Mouse (Mus musculus) embryonic fibroblast, embryonic 13.5 days (primary cell): ENCODE data around the gene Zc3h15.

Source experiments
- CTCF ChIP-seq: IDR thresholded peaks from 2 replicates; pipeline ENCODE4 v1.5.1; 2011; ENCODE audit warnings: mild to moderate bottlenecking, control low read depth, low read length, moderate library complexity, borderline replicate concordance; ENCODE audit not compliant: insufficient read depth
- POLR2A ChIP-seq: IDR thresholded peaks from 2 replicates; pipeline ENCODE4 v1.6.1; 2011; ENCODE audit warnings: low read depth, mild to moderate bottlenecking, control low read depth, low read length, moderate library complexity

GRCm38 (mm10) chr2:83626881-83627280, 17.4 kb upstream of the Zc3h15 start:
- TF ChIP-seq CTCF (no peak), POLR2A (no peak)
